Mouse (Mus musculus) MEL (cell line): Measurements from ENCODE around the gene Tnfaip2. TPM values are rescaled to one million over a fixed set of nuclear protein-coding genes. Genes with fewer than 3 reads are reported as not detected.

Source experiments
- DNase-seq: peaks from one replicate; pipeline ENCODE4 v3.0.0; 2011; ENCODE audit warnings: low read depth, low spot score
- H3K27ac ChIP-seq: 2 replicates; pipeline ENCODE4 v1.5.1; 2012; ENCODE audit warnings: low read depth, mild to moderate bottlenecking, control low read depth, low read length, moderate library complexity; ENCODE audit not compliant: control insufficient read depth
- H3K27me3 ChIP-seq, 2 experiments: fragments of 150-350 bp in 1 of 2; sonication (generic) in 1 of 2; 2 replicates each; pipeline ENCODE4 v1.6.1; 2012; ENCODE audit warnings: low read length in 2 of 2, mild to moderate bottlenecking in 2 of 2, improper control_type of control experiment in 1 of 2, moderate library complexity in 1 of 2; ENCODE audit not compliant: insufficient read depth in 2 of 2, control insufficient read depth in 1 of 2
- H3K36me3 ChIP-seq, 2 experiments: 2 replicates each; pipeline ENCODE4 v1.6.1; 2012 to 2014; ENCODE audit warnings: low read length in 2 of 2, improper control_type of control experiment in 1 of 2, inconsistent platforms in 1 of 2, mild to moderate bottlenecking in 1 of 2; ENCODE audit not compliant: insufficient read depth in 2 of 2, control insufficient read depth in 1 of 2
- H3K4me1 ChIP-seq, 2 experiments: fragments of 150-350 bp in 1 of 2; sonication (generic) in 1 of 2; 2 replicates each; pipeline ENCODE4 v1.6.1; 2012; ENCODE audit warnings: low read length in 2 of 2, improper control_type of control experiment in 1 of 2, mild to moderate bottlenecking in 1 of 2; ENCODE audit not compliant: insufficient read depth in 2 of 2, control insufficient read depth in 1 of 2
- H3K4me3 ChIP-seq, 2 experiments: fragments of 150-350 bp in 1 of 2; sonication (generic) in 1 of 2; 2 replicates each; pipeline ENCODE4 v1.5.1; 2012; ENCODE audit warnings: low read depth in 2 of 2, low read length in 2 of 2, mild to moderate bottlenecking in 2 of 2, moderate library complexity in 2 of 2, control low read depth in 1 of 2, improper control_type of control experiment in 1 of 2; ENCODE audit not compliant: control insufficient read depth in 1 of 2, insufficient read depth in 1 of 2
- H3K79me2 ChIP-seq: 2 replicates; pipeline ENCODE4 v1.6.1; 2012; ENCODE audit warnings: mild to moderate bottlenecking, low read length, moderate library complexity; ENCODE audit not compliant: control insufficient read depth, poor library complexity, insufficient read depth
- H3K9ac ChIP-seq: 2 replicates; pipeline ENCODE4 v1.6.1; 2012; ENCODE audit warnings: low read depth, mild to moderate bottlenecking, control low read depth, low read length, moderate library complexity; ENCODE audit not compliant: control insufficient read depth, poor library complexity, severe bottlenecking
- H3K9me3 ChIP-seq: fragments of 150-350 bp; sonication (generic); replicated peaks from 2 replicates; pipeline ENCODE4 v1.6.1; 2012; ENCODE audit warnings: mild to moderate bottlenecking, low read length, improper control_type of control experiment, moderate library complexity; ENCODE audit not compliant: insufficient read depth
- BHLHE40 ChIP-seq: IDR thresholded peaks from 2 replicates; pipeline ENCODE4 v1.6.1; 2012; ENCODE audit warnings: low read depth, mild to moderate bottlenecking, inconsistent platforms, low read length, improper control_type of control experiment, borderline replicate concordance
- CHD1 ChIP-seq: IDR thresholded peaks from 2 replicates; pipeline ENCODE4 v1.6.1; 2012; ENCODE audit warnings: low read depth, mild to moderate bottlenecking, inconsistent platforms, low read length, improper control_type of control experiment
- CTCF ChIP-seq, 3 experiments: IDR thresholded peaks in 2 of 3; conservative IDR thresholded peaks in 1 of 3; 2 replicates each; pipeline ENCODE4 v1.5.1; 2011 to 2012; ENCODE audit warnings: low read length in 3 of 3, low read depth in 2 of 3, mild to moderate bottlenecking in 2 of 3, improper control_type of control experiment in 1 of 3, inconsistent platforms in 1 of 3, mixed read lengths in 1 of 3, moderate library complexity in 1 of 3; ENCODE audit not compliant: control insufficient read depth in 1 of 3, insufficient read depth in 1 of 3, poor library complexity in 1 of 3, severe bottlenecking in 1 of 3
- E2F4 ChIP-seq: IDR thresholded peaks from 2 replicates; pipeline ENCODE4 v1.6.1; 2011; ENCODE audit warnings: low read depth, low read length, improper control_type of control experiment, borderline replicate concordance
- ELF1 ChIP-seq: IDR thresholded peaks from 2 replicates; pipeline ENCODE4 v1.6.1; 2014; ENCODE audit warnings: low read depth, mild to moderate bottlenecking, inconsistent platforms, low read length, improper control_type of control experiment, moderate library complexity
- ETS1 ChIP-seq: IDR thresholded peaks from 2 replicates; pipeline ENCODE4 v1.6.1; 2012; ENCODE audit warnings: low read depth, mild to moderate bottlenecking, inconsistent platforms, low read length, improper control_type of control experiment, moderate library complexity
- GABPA ChIP-seq: IDR thresholded peaks from 2 replicates; pipeline ENCODE4 v1.6.1; 2012; ENCODE audit warnings: low read depth, mild to moderate bottlenecking, inconsistent platforms, low read length, improper control_type of control experiment, moderate library complexity
- KAT2A ChIP-seq: conservative IDR thresholded peaks from 2 replicates; pipeline ENCODE4 v1.6.1; 2012; ENCODE audit warnings: low read depth, low read length, improper control_type of control experiment, inconsistent platforms
- MAFK ChIP-seq: IDR thresholded peaks from 2 replicates; pipeline ENCODE4 v1.6.1; 2011; ENCODE audit warnings: low read depth, mild to moderate bottlenecking, low read length, improper control_type of control experiment, borderline replicate concordance
- MAX ChIP-seq: IDR thresholded peaks from 2 replicates; pipeline ENCODE4 v1.6.1; 2011; ENCODE audit warnings: low read length, improper control_type of control experiment
- MAZ ChIP-seq: IDR thresholded peaks from 2 replicates; pipeline ENCODE4 v1.6.1; 2012; ENCODE audit warnings: low read depth, mild to moderate bottlenecking, inconsistent platforms, low read length, improper control_type of control experiment
- MEF2A ChIP-seq: IDR thresholded peaks from 2 replicates; pipeline ENCODE4 v1.6.1; 2014; ENCODE audit warnings: low read depth, mild to moderate bottlenecking, inconsistent platforms, low read length, improper control_type of control experiment; ENCODE audit not compliant: poor library complexity, insufficient replicate concordance, severe bottlenecking; ENCODE audit errors: extremely low read depth
- MXI1 ChIP-seq: IDR thresholded peaks from 2 replicates; pipeline ENCODE4 v1.6.1; 2011; ENCODE audit warnings: mild to moderate bottlenecking, low read depth, low read length, improper control_type of control experiment
- MYB ChIP-seq: IDR thresholded peaks from 2 replicates; pipeline ENCODE4 v1.6.1; 2011; ENCODE audit warnings: mild to moderate bottlenecking, low read depth, low read length, improper control_type of control experiment
- MYC ChIP-seq: IDR thresholded peaks from 2 replicates; pipeline ENCODE4 v1.6.1; 2011; ENCODE audit warnings: low read depth, mild to moderate bottlenecking, low read length, improper control_type of control experiment, moderate library complexity
- NRF1 ChIP-seq: IDR thresholded peaks from 2 replicates; pipeline ENCODE4 v1.6.1; 2014; ENCODE audit warnings: low read depth, mild to moderate bottlenecking, inconsistent platforms, low read length, improper control_type of control experiment, moderate library complexity; ENCODE audit not compliant: poor library complexity, insufficient read depth, severe bottlenecking
- POLR2A ChIP-seq, 2 experiments: IDR thresholded peaks; 2 replicates each; pipeline ENCODE4 v1.6.1; 2011 to 2012; ENCODE audit warnings: low read length in 2 of 2, mild to moderate bottlenecking in 2 of 2, control low read depth in 1 of 2, improper control_type of control experiment in 1 of 2, low read depth in 1 of 2, moderate library complexity in 1 of 2; ENCODE audit not compliant: control insufficient read depth in 1 of 2, insufficient read depth in 1 of 2, poor library complexity in 1 of 2
- POLR2AphosphoS2 ChIP-seq: IDR thresholded peaks from 2 replicates; pipeline ENCODE4 v1.6.1; 2011; ENCODE audit warnings: low read length, improper control_type of control experiment
- RAD21 ChIP-seq: IDR thresholded peaks from 2 replicates; pipeline ENCODE4 v1.6.1; 2011; ENCODE audit warnings: mild to moderate bottlenecking, low read depth, low read length, improper control_type of control experiment
- SIN3A ChIP-seq: IDR thresholded peaks from 2 replicates; pipeline ENCODE4 v1.6.1; 2012; ENCODE audit warnings: low read length, improper control_type of control experiment, inconsistent platforms
- SMC3 ChIP-seq: IDR thresholded peaks from 2 replicates; pipeline ENCODE4 v1.6.1; 2011; ENCODE audit warnings: low read depth, low read length, improper control_type of control experiment
- TAL1 ChIP-seq: IDR thresholded peaks from 2 replicates; pipeline ENCODE4 v1.6.1; 2012; ENCODE audit warnings: mild to moderate bottlenecking, inconsistent platforms, low read length, moderate library complexity, mixed read lengths
- TBP ChIP-seq: IDR thresholded peaks from 2 replicates; pipeline ENCODE4 v1.8.0; 2011; ENCODE audit warnings: low read depth, low read length, improper control_type of control experiment
- TCF12 ChIP-seq: IDR thresholded peaks from 2 replicates; pipeline ENCODE4 v1.6.1; 2014; ENCODE audit warnings: low read depth, mild to moderate bottlenecking, inconsistent platforms, low read length, improper control_type of control experiment, moderate library complexity
- UBTF ChIP-seq: IDR thresholded peaks from 2 replicates; pipeline ENCODE4 v1.6.1; 2012; ENCODE audit warnings: low read depth, mild to moderate bottlenecking, inconsistent platforms, low read length, improper control_type of control experiment, moderate library complexity, borderline replicate concordance; ENCODE audit not compliant: insufficient read depth
- USF2 ChIP-seq, 2 experiments: IDR thresholded peaks; 2 replicates each; pipeline ENCODE4 v1.6.1; 2011 to 2012; ENCODE audit warnings: improper control_type of control experiment in 2 of 2, low read length in 2 of 2, borderline replicate concordance in 1 of 2, inconsistent platforms in 1 of 2, low read depth in 1 of 2, mild to moderate bottlenecking in 1 of 2; ENCODE audit not compliant: insufficient read depth in 1 of 2
- ZKSCAN1 ChIP-seq: IDR thresholded peaks from 2 replicates; pipeline ENCODE4 v1.6.1; 2012; ENCODE audit warnings: low read depth, mild to moderate bottlenecking, inconsistent platforms, low read length, improper control_type of control experiment, moderate library complexity
- ZNF384 ChIP-seq: IDR thresholded peaks from 2 replicates; pipeline ENCODE4 v1.6.1; 2012; ENCODE audit warnings: low read depth, mild to moderate bottlenecking, inconsistent platforms, low read length, improper control_type of control experiment
- polyA plus RNA-seq, 2 experiments: library from polyadenylated mRNA; stranded (reverse) in 1 of 2; unstranded in 1 of 2; fragments of >175 nt in 1 of 2; fragments of >200 nt in 1 of 2; gene quantifications; 2 replicates each; pipeline versions ENCODE4 v1.2.1 to v1.2.4; 2012; ENCODE audit warnings: low replicate concordance in 2 of 2, low read depth in 1 of 2; ENCODE audit not compliant: insufficient read length in 2 of 2, insufficient read depth in 1 of 2, missing spikeins in 1 of 2
- total RNA-seq: library from RNA; depleted of rRNA; stranded (reverse); fragments of 300-350 nt; gene quantifications from 2 replicates; pipeline ENCODE4 v1.2.3, GENCODE M21; 2012

The Tnfaip2 gene
- total and polyA plus RNA-seq, 3 experiments: 51.4 to 77.2 (median 66.8) TPM

DNA sequence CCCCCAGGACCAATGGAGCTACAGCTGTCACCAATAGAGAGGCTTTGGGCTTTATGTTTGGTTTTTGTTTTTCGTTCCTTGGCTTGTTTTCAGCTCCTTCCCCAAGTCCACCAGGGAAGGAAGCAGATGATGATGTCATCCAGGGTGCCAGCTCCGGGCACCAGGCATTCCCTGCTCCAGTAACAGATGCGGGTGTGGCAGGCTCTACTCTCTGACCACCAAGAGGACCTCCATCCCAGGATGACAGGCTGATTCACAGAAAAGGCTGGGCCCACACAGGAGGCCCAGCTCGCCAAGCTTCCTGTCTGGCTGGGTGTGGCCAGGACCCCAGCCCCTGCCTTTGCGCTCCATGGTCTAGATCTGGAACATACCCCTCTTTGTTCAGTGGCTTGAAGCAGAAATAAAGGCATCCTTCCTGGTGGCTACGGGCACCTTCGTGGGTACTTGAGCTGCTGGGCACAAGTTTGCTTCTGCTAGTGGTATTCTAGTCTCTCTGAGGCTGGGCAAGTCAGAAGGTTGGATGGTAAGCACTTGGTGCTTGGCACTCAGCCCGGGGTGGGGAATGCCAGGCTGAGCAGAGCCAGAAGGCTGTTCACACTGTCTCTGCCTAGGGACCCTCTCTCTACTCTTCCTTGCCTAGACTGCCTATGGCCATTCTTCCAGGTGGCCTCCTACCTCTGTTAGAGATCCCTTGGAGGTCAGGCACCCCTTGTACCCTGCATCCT is 30.5 kb upstream of the Tnfaip2 start:
- no peaks in the 10 kb centered on the region for H3K9me3 ChIP-seq

DNA sequence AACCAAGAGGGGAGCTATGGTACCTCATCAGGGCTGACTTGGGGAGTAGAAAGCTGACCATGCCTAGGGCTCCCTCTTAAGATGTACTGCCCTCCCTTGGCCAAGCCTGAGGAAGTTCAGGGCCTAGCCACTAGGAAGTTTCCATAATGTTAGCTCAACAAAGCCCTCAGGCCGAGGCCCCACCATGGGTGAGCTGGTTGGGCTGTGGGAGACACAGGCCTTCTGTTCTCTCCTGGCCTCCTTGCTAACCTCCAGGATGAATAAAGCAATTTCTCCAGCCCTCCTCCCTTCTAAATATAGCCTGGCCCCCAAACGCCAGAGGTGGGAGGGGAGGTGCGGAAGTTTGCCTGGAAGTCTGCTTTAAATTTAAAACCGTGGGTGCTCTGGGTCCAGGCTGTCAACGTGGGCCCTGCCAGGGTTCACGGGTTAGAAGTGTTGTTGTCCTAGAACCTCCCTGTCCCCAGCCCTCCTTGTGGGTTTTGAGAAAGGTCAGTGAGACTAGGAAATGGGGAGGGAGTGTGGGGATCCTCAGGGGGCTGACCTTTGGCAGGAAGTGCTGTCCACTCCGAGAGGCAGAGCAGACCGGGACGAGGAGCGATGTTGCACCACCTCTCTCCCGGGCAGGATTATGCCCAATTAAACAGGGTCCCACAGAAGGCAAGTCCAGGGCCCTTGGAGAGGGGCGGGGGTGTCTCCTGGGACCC is 29.5 kb upstream of the Tnfaip2 start:
- TF ChIP-seq TCF12 (no peak), ELF1 (no peak), MEF2A (no peak), GABPA (no peak), POLR2AphosphoS2 (no peak), SMC3 (no peak), KAT2A (no peak), SIN3A (no peak), CHD1 (no peak), RAD21 (no peak), BHLHE40 (no peak), ZKSCAN1 (no peak), CTCF (IDR thresholded peaks at IDR 0.05 in 2 of 3, conservative IDR thresholded peaks at IDR 0.05 in 1 of 3; ENCODE audit: control insufficient read depth in 1 of 3, insufficient read depth in 1 of 3, low read depth in 2 of 3, low read length in 3 of 3, poor library complexity in 1 of 3, severe bottlenecking in 1 of 3) (no peak), TAL1 (no peak), MYC (no peak), POLR2A (IDR thresholded peaks at IDR 0.05; ENCODE audit: control insufficient read depth in 1 of 2, insufficient read depth in 1 of 2, low read depth in 1 of 2, low read length in 2 of 2, poor library complexity in 1 of 2) (no peak)
- Histone ChIP-seq H3K9ac (no peak overlapping the region), H3K9me3 (no peaks in the 10 kb centered on the region), H3K4me1 (no peaks in the 10 kb centered on the region), H3K27me3 (peaks cover 0 to 4% of the 10 kb centered on the region in 2 experiments; a peak in 2 of 4 replicates), H3K79me2 (no peaks in the 10 kb centered on the region), H3K27ac (no peak overlapping the region), H3K4me3 (no peak overlapping the region), H3K36me3 (no peaks in the 10 kb centered on the region)
- DNase-seq: no peak

More for the DNA sequence above, 30.5 kb upstream of the Tnfaip2 start:
- Histone ChIP-seq H3K9ac (no peak overlapping the region), H3K27me3 (peaks cover 0 to 4% of the 10 kb centered on the region in 2 experiments; a peak in 2 of 4 replicates), H3K4me3 (no peak overlapping the region), H3K36me3 (no peaks in the 10 kb centered on the region), H3K27ac (no peak overlapping the region), H3K79me2 (no peaks in the 10 kb centered on the region), H3K4me1 (no peaks in the 10 kb centered on the region)
- TF ChIP-seq GABPA (no peak), MAZ (no peak), ETS1 (no peak), MYC (no peak), CHD1 (no peak), POLR2A (IDR thresholded peaks at IDR 0.05; ENCODE audit: control insufficient read depth in 1 of 2, insufficient read depth in 1 of 2, low read depth in 1 of 2, low read length in 2 of 2, poor library complexity in 1 of 2) (no peak), NRF1 (no peak), UBTF (no peak), MYB (no peak), SIN3A (no peak), E2F4 (no peak), MAFK (no peak), SMC3 (no peak), MAX (no peak), MEF2A (no peak), TBP (no peak), RAD21 (no peak), ZNF384 (no peak), MXI1 (no peak), USF2 (IDR thresholded peaks at IDR 0.05; ENCODE audit: borderline replicate concordance in 1 of 2, insufficient read depth in 1 of 2, low read depth in 1 of 2, low read length in 2 of 2) (no peak)
- no peak for DNase-seq
